Mouse (Mus musculus): ENCODE measurements around the gene Olfr24. TPM values are rescaled to one million over a fixed set of nuclear protein-coding genes. Genes with fewer than 3 reads are reported as not detected.
"Not testable (repeated sequence)": the region's sequence is repeated elsewhere in the genome, so short reads cannot be mapped to it uniquely, and the experiment has no call there.

Olfr24 gene
- polyA plus RNA-seq (2015; fragmentation: Nextera tagmentation; extraction: Ambion mirVana), result not detected in 2 replicates

DNA sequence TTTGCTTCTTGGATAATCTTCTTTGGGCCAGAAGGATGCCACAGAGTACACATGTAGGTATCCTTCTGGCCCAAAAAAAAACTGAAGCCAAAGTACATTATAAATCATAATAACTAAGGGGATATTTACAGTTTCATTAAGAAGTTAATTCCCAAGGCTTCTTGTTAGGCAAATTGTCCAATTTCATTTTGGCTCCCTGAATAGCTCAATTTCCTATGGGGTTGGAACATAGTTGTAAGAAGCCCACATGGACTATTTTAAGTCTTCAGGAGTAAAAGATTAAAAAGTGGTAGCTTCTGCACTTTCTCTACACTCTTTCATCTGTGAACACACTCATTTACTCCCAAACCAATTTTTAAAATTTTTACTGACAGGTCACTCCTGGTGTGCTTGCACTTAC lies at the start of gene Olfr24:
Olfr24 (minus strand) TSS at position 101 of the 400 bp plus-strand sequence.
- Histone ChIP-seq H3K27me3 (no peaks in the 10 kb centered on the region), H3K9me3 (no peaks in the 10 kb centered on the region), H3K27ac (no peak within 1 kb of the TSS), H3K4me3 (no peak within 1 kb of the TSS), H3K4me2 (replicated peaks) (no peak within 1 kb of the TSS), H3K4me1 (no peaks in the 10 kb centered on the region), H3K9ac (no peak within 1 kb of the TSS), H3K36me3 (no peaks in the 10 kb centered on the region)
- no peak for ATAC-seq (ENCODE audit: low FRiP score, low read depth)

DNA sequence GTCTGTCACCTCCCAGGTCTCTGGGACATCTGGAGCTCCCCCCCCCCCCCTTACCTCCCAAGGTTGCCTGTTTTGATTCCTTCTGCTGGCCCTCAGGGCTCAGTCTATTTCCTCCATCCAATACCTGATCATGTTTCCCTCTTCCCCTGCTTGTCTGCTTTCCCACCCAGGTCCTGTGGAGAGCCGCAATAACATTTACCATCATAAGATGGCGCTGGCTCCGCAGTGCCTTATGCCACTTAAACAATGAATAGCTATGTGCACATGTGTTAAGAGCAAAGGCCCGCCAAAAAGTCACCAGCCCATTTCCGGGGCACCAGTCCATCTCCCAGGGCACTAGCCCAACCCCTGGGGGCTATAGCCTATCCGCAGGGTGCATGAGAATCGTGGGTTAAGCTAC lies 21.5 kb upstream of the Olfr24 start:
- no peak overlapping the region for H3K27ac ChIP-seq
- no peak overlapping the region for H3K4me2 ChIP-seq (replicated peaks)
- H3K4me1 ChIP-seq, result no peaks in the 10 kb centered on the region
- H3K36me3 ChIP-seq, result no peaks in the 10 kb centered on the region
- H3K27me3 ChIP-seq, result no peaks in the 10 kb centered on the region
- no peak for ATAC-seq (ENCODE audit: low FRiP score, low read depth)
- 63% methylated on average over 7 of the region's 7 CpGs for WGBS
- no peak overlapping the region for H3K4me3 ChIP-seq
- H3K9ac ChIP-seq, result no peak overlapping the region
- H3K9me3 ChIP-seq, result no peaks in the 10 kb centered on the region

DNA sequence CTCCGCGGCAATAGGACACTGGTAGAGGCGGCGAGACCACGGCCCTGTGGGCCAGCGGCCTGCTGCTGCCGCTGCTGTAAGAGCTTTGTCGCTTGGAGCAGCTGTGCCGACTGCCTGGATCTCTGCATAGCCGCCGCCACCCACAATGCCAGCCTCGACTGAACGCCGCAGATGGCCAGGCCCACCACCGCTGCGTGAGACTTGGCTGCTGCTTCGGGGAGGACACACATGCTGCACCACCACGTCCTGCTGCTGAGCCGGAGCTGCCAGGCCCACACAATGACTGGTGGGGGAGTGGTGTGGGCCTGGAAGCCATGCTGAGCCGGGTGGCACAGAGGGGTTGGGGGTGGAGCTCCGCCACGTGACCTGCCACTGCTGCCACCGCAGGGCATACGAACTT lies 15.7 kb upstream of the Olfr24 start:
- no peak for ATAC-seq (ENCODE audit: low FRiP score, low read depth)

DNA sequence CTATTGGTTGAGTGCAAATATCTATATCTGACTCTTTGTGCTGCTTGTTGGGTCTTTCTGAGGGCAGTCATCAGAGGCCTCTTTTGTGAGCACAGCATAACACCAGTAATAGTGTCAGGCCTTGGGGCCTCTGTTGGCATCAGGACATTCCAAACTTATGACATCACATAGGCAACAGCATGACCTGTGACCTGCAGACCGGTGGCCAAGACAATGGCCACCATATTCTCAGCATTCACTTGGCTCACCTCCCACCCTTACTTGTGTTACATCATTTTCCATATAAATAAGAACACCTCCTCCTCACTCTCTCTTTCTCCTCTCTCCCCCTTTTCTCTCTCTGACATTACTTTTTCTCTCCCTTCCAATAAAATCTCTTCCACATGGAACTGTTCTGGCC lies 15.2 kb upstream of the Olfr24 start:
- H3K9me3 ChIP-seq, result 0 out of 2 replicates have a peak, but pooled peaks cover 6% of the 10 kb centered on the region
- WGBS, result 83% methylated on average over 1 of the region's 1 CpGs
- ATAC-seq (ENCODE audit: low FRiP score, low read depth), result no peak
- no peak overlapping the region for H3K27ac ChIP-seq
- no peak overlapping the region for H3K4me3 ChIP-seq
- H3K27me3 ChIP-seq, result no peaks in the 10 kb centered on the region
- no peak overlapping the region for H3K4me2 ChIP-seq (replicated peaks)
- no peaks in the 10 kb centered on the region for H3K4me1 ChIP-seq
- no peak overlapping the region for H3K9ac ChIP-seq
- H3K36me3 ChIP-seq, result no peaks in the 10 kb centered on the region

More for the DNA sequence above, 15.7 kb upstream of the Olfr24 start:
- Histone ChIP-seq H3K36me3 (no peaks in the 10 kb centered on the region), H3K4me1 (no peaks in the 10 kb centered on the region), H3K27me3 (no peaks in the 10 kb centered on the region), H3K27ac (no peak overlapping the region), H3K9me3 (0 out of 2 replicates have a peak, but pooled peaks cover 6% of the 10 kb centered on the region), H3K9ac (no peak overlapping the region), H3K4me3 (no peak overlapping the region), H3K4me2 (replicated peaks) (no peak overlapping the region)
- WGBS, result 69% methylated on average over 24 of the region's 24 CpGs

DNA sequence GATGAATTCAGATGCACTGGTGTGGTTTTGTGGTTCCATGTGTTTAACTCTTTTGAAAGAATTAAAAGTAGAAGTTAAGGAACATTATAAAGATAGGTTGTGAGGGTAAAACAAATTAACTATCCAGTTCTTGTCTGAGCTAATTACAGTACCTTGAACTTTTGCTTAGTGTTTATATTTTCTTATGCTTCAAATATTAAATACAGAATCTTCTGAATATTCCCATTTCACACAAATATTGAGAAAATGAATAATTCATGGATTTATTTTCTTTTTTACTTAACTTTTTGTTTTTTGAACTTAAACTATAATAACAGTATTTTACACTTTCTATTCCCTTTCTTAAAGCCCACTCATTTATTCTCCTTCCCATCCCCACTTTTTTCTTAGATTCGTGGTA lies 8.2 kb downstream of the Olfr24 start:
- no peaks in the 10 kb centered on the region for H3K36me3 ChIP-seq
- no peak for ATAC-seq (ENCODE audit: low FRiP score, low read depth)
- no peak overlapping the region for H3K27ac ChIP-seq
- H3K4me3 ChIP-seq, result no peak overlapping the region
- no peak overlapping the region for H3K4me2 ChIP-seq (replicated peaks)
- H3K27me3 ChIP-seq, result no peaks in the 10 kb centered on the region
- no peak overlapping the region for H3K9ac ChIP-seq
- no peaks in the 10 kb centered on the region for H3K4me1 ChIP-seq
- no peaks in the 10 kb centered on the region for H3K9me3 ChIP-seq
- WGBS, result 64% methylated on average over 1 of the region's 1 CpGs

DNA sequence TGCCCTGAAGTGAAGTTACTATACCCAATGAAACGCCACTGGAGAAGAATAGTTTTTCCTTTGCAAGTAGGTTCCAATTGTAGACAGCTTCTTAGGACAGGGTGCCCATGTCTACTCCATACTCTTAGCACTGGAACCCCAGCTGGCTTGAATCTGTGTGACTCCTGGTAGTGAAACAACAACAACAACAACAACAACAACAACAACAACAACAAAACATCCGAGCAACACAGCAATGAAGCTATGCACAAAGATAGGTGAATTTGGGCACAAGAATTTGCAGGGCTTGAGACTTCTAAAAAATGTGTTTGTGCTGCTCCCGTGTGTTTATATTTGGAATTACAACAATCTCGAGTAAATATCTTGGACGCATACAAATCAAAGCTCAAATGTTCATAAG lies 19.2 kb downstream of the Olfr24 start:
- 24% methylated on average over 5 of the region's 5 CpGs for WGBS
- H3K27me3 ChIP-seq, result no peaks in the 10 kb centered on the region
- no peaks in the 10 kb centered on the region for H3K9me3 ChIP-seq
- H3K4me3 ChIP-seq, result no peak overlapping the region
- H3K9ac ChIP-seq, result no peak overlapping the region
- no peak overlapping the region for H3K4me2 ChIP-seq (replicated peaks)
- ATAC-seq (ENCODE audit: low FRiP score, low read depth), result 0 out of 2 replicates have a peak, but pooled peaks have one; percentile 44
- H3K27ac ChIP-seq, result no peak overlapping the region
- no peaks in the 10 kb centered on the region for H3K36me3 ChIP-seq
- no peaks in the 10 kb centered on the region for H3K4me1 ChIP-seq

DNA sequence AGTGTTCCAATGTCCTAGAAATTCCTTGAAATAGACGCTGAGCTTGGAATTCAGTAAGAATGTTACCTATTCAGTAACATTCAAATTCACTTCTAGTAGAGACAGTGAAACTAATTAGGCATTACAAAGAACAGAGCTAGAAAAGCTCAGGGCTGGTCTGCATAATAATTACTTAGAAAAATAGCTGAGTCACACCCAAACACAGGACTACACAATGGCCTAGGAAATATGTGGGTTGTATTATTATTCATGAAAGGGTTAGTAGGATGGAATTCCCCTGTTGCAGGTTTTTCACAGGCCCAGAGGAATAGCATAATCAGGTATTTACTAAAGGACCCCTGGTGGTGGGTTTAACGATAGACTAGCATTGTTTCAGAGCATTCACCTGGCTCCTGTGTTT lies 29.6 kb downstream of the Olfr24 start:
- H3K9ac ChIP-seq; H3K36me3 ChIP-seq; ATAC-seq (ENCODE audit: low FRiP score, low read depth); H3K4me1 ChIP-seq; H3K4me3 ChIP-seq; H3K27ac ChIP-seq; H3K9me3 ChIP-seq; H3K4me2 ChIP-seq (replicated peaks); H3K27me3 ChIP-seq: not testable (repeated sequence)
- WGBS, result 71% methylated on average over 2 of the region's 2 CpGs

DNA sequence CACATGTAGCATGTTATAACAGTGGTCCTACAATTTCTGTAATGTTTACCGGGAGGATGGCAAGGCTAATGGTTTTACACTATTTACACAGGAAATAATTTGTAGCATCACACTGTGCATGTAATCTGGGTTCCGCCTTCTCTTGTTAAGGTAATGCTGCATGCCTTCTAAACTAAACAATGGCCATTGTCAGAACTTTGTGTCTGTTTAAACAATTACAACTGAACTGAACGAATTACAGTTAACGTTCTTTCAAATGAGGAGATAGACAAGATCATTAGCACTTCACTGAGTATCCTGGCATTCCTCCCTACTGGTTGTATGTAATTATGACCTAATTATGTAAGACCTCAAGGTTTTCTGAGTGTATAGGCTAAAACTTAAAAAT lies 41.1 kb downstream of the Olfr24 start:
- ATAC-seq (ENCODE audit: low FRiP score, low read depth), result no peak
- no peaks in the 10 kb centered on the region for H3K27me3 ChIP-seq
- peaks cover 13% of the 10 kb centered on the region for H3K4me1 ChIP-seq
- no peak overlapping the region for H3K4me2 ChIP-seq (replicated peaks)
- no peaks in the 10 kb centered on the region for H3K9me3 ChIP-seq
- 32% methylated on average over 4 of the region's 4 CpGs for WGBS
- no peak overlapping the region for H3K4me3 ChIP-seq
- H3K27ac ChIP-seq, result no peak overlapping the region
- H3K36me3 ChIP-seq, result no peaks in the 10 kb centered on the region
- no peak overlapping the region for H3K9ac ChIP-seq

DNA sequence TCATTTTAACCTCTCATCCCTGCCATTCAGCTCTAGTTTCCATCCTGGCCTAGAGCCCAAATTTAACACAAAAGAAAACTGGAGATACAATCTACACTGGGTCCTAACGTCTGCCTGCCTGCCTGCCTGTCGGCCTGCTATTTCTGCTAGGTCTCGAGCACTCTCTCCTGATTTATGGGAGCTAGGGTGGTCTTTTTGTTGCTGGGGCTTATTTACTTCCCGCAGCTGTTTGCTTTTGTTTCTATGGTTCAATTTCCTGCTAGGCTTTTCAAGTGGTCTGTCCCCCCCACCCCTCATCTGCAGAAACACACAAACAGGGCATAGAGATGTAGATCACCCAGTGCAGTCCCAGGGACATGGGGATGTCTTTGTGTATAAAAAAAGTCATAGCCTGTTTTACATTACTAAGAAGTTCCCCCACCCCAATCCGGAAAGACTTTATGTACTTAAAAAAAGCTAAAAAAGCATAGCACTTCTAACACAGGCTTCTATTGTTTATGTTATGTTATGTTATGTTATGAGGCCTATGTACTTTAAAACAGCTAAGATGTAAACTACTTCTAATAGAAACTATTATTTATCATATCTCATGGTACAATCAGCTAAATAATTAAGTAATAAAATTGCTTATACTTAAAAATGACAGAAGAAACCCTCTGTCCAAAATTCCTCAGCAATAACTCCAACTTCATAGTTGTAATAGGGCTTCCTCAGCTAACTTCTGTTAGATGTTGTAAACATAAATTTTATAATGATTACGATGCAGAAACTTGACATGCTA lies 41.7 kb downstream of the Olfr24 start:
- Histone ChIP-seq H3K4me2 (replicated peaks) (no peak overlapping the region), H3K4me1 (peaks cover 13% of the 10 kb centered on the region), H3K9me3 (no peaks in the 10 kb centered on the region), H3K27me3 (no peaks in the 10 kb centered on the region), H3K4me3 (no peak overlapping the region), H3K36me3 (no peaks in the 10 kb centered on the region), H3K27ac (no peak overlapping the region), H3K9ac (no peak overlapping the region)
- peak; percentile 77 for ATAC-seq (ENCODE audit: low FRiP score, low read depth)
- WGBS, result 14% methylated on average over 6 of the region's 6 CpGs

DNA sequence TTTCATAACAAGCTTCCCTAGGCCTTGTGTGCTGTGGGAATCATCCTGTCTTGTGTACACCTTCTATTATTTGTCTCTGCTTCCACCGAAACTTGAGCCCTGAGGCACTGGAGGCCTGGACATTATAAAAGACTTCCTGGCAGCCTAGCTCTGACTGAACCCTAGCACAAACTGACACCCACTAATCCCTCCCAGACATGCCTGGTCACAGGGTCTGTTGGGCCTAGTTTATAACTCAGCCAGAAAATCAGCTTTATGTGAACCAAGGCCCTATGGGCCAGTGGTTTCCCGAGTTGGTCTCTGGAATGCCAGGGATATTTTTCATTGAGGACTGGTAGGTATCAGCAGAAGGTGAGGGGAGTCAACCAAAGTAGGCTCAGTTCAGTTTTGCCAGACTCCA lies 42.8 kb downstream of the Olfr24 start:
- 0 out of 2 replicates have a peak, but pooled peaks have one; percentile 64 for ATAC-seq (ENCODE audit: low FRiP score, low read depth)
- Histone ChIP-seq H3K4me3 (no peak overlapping the region), H3K9ac (no peak overlapping the region), H3K9me3 (no peaks in the 10 kb centered on the region), H3K27ac (no peak overlapping the region; the same call in 1 of the 2 replicates), H3K27me3 (no peaks in the 10 kb centered on the region), H3K36me3 (no peaks in the 10 kb centered on the region), H3K4me2 (replicated peaks) (no peak overlapping the region), H3K4me1 (peaks cover 13% of the 10 kb centered on the region)
- 11% methylated on average over 2 of the region's 2 CpGs for WGBS

DNA sequence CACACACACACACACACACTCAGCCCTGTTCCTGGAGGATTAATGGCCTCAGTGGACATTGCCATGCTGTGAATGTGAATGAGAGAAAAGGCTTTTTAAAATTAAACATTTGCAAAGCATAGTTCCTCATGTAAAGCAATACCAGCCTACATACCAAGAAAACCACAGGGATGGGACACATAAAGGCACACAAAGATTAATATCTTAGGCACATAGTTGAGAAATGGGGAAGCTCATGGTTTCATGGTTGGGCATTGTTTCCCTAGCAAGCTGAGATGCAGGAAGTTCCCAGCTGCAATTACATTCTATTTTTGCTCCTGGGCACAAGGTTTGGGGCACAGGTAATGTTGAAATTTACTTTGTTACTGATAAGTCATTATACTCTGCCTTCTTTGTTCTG lies 58.2 kb downstream of the Olfr24 start:
- H3K4me3 ChIP-seq, result no peak overlapping the region
- H3K4me1 ChIP-seq, result no peaks in the 10 kb centered on the region
- no peaks in the 10 kb centered on the region for H3K36me3 ChIP-seq
- no peak for ATAC-seq (ENCODE audit: low FRiP score, low read depth)
- H3K27me3 ChIP-seq, result no peaks in the 10 kb centered on the region
- H3K27ac ChIP-seq, result no peak overlapping the region
- no peaks in the 10 kb centered on the region for H3K9me3 ChIP-seq
- no peak overlapping the region for H3K4me2 ChIP-seq (replicated peaks)
- no peak overlapping the region for H3K9ac ChIP-seq

Data from limb, embryonic 13.5 days (tissue).